Mouse (Mus musculus): ENCODE measurements at regions not wholly inside any gene's neighbourhood (a gene's known extent, or its start where the extent isn't known, plus 50 kb on each side); places are given as distances from the start of the nearest gene placed in this dataset.
"Not testable (repeated sequence)": the region's sequence is repeated elsewhere in the genome, so short reads cannot be mapped to it uniquely, and the experiment has no call there.

- DNase-seq (ENCODE audit: low read depth, low spot score), result no peak
These were observed 54.4 kb upstream of the Tcf12 start for GRCm38 (mm10) chr9:72166084-72166483.

DNA sequence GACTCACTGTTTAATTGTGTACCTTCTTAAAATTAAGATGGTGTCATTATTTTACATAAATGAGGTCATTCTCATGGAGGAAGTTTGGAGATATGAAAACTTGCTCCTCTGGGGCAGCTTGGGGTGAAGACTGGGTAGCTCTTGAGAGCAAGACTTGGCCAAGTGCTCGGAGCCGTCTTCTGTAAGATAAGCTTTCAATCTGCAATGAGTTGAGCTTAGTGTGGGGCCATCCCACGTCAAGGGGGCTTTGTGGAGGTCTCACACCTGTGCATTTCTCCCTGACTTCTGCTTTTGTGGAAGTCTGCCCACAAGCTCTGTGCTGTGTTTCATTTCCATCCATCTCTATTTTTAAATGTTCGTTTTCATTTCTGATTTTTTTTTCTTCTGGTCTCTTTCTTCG, 54.9 kb upstream of the Tcf12 start:
- no peak for DNase-seq (ENCODE audit: low read depth, low spot score)

DNA sequence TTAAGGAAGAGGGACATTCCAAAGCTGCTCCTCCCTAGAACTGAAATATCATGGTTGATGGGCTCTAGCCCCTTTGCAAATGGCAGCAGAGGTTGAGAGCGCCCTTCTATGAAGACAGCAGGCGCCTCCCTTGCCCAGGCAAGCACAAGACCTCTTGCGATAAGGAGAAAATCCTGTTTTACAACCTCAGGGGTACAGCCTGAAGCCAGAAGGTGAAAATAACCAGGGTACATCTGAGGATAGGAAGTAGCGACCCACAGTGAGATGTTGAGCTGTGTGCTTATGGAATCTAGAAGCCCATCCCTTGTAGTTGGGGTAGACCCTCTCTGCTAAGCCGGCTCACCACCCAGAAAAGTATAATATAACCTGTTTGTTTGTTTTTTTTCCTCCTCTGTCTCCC, 57.6 kb upstream of the Tcf12 start:
- DNase-seq (ENCODE audit: low read depth, low spot score), result no peak

DNA sequence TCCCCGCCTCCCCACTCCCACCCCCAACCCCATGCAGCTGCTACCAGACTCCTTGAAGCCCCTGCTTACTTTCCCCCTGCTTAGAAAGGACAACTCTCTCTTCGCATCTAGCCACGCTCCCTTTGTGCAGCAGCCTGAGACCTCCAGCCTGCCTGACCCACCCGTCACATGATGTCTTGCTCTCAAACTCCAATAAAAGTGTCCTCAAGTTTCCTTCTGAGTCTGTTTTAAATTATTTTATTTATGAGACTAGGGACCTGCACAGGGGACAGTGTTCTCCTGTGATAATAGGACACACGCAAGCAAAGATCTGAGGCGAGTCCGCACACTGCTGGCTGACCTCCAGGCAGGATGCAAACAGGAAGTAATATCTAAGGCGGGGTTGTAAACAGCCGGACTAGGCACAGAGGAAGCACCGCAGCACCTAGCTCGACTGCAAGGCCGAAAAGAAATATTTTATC, 58.1 kb upstream of the Tcf12 start:
- no peak for DNase-seq (ENCODE audit: low read depth, low spot score)

DNA sequence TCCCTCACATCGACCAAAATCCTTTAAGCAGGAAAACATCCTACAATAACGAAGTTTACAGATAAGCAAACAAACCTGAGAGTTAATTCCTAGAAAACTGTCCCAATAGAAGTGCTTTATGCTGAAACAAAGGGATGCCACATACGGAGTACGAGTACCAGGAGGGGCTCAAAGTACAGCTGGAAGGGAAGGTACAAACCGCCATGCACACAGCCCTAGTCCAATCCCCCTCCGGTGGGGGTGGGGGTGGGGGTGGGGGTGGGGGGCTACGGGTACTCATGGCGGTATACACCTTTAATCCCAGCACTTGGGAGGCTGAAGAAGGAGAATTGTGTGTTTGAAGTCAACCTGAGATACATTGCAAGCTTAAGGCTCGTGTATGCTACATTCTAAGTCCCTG, 58.6 kb upstream of the Tcf12 start:
- no peak for DNase-seq (ENCODE audit: low read depth, low spot score)

DNA sequence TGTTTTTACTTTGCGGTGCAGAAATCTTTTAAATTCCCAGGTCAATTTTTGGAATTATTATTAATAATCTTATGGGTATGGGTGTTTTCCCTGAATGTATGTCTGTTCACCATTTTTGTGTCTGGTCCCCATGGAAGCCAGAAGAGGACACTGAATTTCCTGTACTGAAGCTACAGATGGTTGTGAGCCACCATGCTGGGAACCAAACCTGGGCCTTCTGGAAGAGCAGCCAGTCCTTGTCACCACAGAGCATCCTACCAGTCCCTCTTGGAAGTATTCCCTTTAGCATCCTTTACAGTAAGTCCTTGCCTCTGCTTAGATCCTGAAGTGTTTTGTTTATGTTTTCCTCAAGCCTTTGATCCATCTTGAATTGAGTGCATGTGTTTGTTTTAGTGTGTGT, 60.7 kb upstream of the Tcf12 start:
- DNase-seq (ENCODE audit: low read depth, low spot score), result no peak

DNA sequence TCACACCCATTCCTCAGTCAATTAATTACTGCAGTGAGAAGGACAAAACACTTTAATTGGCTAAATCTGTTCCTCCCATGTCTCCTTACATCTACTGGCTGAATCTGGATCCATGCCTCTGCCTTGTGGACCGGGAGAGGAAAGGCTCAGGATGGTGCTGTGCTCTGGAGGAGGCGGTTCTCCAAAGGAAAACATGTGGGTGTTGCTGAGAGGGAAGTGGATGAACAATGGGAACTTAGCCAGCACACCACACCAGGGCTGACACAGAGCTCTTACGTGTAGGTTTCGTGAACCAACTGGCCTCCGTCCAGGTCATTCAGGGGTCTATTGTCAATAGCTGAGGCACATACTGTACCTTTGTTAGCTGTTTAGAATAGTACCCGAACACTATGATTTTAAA, 69.3 kb upstream of the Tcf12 start:
- DNase-seq (ENCODE audit: low read depth, low spot score), result no peak

DNA sequence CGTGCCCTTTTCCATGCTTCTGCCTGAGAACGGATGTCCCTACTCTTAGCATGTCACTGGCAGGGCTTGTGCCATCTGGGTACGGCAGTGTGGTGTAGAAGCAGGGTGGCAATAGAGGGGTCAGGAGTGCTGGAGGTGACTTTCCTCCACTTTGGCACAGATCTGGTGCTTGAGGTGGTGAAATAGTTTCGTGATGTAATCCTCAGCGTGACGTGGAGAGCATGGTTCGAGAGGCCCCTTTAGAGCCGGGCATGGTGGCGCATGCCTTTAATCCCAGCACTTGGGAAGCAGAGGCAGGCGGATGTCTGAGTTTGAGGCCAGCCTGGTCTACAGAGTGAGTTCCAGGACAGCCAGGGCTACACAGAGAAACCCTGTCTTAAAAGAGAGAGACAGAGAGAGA, 71.7 kb upstream of the Tcf12 start:
- DNase-seq (ENCODE audit: low read depth, low spot score), result no peak

DNA sequence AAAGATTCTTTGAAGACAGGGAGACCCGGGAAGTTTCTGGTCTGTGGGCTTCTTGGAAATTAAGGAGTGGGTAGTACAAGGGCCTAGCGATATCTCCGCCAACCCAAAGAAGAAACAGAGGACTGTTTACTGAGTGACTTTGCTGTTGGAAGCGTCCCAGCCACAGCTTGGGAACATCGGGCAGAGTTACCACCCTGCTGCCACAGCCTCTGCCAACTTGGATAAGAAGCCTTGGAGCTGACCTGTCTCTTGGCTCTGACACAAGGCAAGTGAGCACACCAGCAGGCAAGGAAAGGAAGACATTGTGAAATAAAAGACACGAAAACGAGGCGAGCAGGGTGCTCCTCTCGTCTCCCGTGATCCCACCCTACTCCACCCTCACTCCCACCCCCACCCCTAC, 72.3 kb upstream of the Tcf12 start:
- DNase-seq (ENCODE audit: low read depth, low spot score), result no peak

DNA sequence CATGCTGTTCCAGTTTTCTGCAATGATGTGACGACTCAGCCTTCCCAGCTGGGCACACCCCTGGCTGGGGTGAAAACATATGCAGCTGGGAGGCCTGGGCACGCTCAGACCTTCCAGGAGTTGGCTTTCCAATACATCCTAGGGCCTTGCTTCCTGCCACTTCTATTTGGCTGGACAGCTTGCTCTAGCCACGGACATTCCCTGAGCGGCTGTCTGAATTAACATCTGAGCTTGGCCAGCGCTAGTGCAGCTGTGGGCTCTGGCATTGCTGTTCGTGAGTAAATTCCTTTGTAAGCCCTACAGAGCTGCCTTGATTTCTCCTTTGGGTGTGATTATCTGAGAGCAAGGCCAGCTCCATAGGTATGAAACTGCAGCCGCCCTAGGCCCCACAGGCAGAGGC, 78.2 kb upstream of the Tcf12 start:
- no peak for DNase-seq (ENCODE audit: low read depth, low spot score)

GRCm38 (mm10) chr9:72190631-72191030, 79.0 kb upstream of the Tcf12 start:
- DNase-seq (ENCODE audit: low read depth, low spot score), result no peak

GRCm38 (mm10) chr9:72191091-72191490, 79.4 kb upstream of the Tcf12 start:
- no peak for DNase-seq (ENCODE audit: low read depth, low spot score)

- DNase-seq (ENCODE audit: low read depth, low spot score), result peak; percentile 43
These were observed 80.6 kb upstream of the Tcf12 start for GRCm38 (mm10) chr9:72192051-72192952.

GRCm38 (mm10) chr9:72192953-72193337, 81.3 kb upstream of the Tcf12 start:
- DNase-seq (ENCODE audit: low read depth, low spot score), result not testable (repeated sequence)

DNA sequence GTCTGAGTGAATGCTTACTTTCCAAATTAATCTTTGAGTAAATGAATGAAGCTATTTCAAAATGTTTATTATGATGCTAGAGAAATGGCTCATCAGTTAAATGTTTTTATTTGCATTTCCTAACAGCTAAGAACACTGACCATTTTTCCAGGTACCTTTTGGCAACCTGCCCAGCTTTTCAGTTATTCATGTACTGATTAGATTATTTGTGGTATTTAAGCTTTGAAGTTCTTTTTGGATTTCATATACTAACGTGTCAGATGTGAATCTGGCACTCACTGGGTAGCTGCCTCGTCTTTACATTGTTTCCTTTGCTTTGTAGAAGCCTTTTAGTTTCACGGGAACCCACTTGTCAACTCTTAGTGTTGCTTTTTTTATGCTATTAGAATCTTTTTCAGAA, 79.3 kb upstream of the Zfp280d start:
- no peak for DNase-seq (ENCODE audit: low read depth, low spot score)

DNA sequence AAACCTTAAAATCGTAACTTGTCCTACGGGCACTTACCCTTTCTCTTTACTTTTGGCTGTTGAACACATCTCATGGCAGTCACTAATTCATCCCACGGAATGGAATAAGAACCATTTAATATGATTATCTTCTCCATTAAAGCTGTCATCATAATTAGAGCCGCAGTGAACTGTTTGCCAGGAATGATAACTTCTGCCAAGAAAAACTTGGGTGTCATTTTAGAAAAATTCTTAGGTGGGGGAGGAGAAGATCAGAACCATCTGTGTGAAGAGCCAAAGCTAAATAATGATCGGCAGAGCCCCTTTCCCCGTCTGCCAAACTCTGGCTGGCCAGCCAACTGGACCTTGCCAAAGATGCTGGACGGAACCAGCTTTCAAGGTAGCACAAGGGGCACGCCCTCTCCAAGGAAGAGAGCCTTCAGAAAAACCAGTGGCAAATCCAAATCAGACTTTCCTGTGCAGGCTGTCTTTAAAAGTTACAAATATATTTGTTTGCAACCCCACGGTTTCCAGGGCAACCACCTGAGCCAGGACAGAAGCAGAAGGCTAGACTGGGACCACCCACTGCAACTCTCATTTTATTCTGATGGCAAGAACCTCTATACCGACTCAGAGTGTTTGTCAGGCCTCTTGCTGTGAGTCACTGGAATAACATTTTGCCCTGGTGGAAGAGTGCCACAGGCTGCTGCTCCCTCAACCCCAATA, 77.9 kb upstream of the Zfp280d start:
- DNase-seq (ENCODE audit: low read depth, low spot score), result no peak

GRCm38 (mm10) chr9:72197331-72197732, 77.3 kb upstream of the Zfp280d start:
- DNase-seq (ENCODE audit: low read depth, low spot score), result no peak

DNA sequence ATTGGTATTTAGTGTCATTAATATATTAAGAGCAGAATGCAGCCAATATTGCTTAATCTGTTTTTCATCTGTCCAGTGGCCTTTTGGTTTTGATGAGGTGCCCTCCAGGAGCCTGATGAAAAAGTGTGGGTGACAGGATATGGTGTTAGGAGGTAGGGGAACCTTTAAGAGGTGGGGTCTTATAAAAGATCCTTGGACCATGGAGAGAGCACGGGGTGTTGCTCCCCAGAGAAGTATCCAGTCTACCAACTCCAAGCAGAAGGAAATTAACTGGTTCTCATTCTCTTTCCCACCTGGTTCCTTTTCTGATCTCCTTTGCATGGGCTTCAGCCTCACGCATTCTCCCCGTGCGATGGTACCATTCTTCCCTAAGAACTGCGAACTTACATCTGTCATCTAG, 75.7 kb upstream of the Zfp280d start:
- DNase-seq (ENCODE audit: low read depth, low spot score), result no peak

DNA sequence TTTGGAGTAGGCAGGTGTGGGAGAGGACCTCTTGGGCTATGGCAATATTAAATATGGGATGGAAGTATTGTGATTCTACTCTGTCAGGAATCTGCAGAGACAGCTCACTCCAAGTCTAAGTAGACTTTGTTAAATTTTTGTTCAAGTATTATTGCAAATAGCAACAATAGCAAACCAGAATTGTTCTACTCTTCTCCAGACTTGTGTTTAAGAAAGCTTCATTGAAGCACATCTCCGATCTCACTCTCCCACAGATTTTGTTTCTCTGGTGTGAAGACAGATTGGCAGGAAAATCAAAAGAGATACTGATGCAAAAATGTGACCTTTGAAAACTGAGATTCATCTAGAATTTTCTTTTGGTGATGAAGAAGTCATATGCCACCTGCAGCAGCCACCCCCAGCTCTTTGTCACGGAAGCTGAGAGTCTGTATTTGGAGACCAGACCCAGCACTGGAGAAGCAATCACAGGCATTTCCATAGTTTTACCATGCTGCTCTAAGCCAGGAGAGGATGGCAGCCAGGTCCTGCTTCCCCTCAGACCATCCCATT, 70.2 kb upstream of the Zfp280d start:
- no peak for DNase-seq (ENCODE audit: low read depth, low spot score)

- no peak for DNase-seq (ENCODE audit: low read depth, low spot score)
These were observed 68.8 kb upstream of the Zfp280d start for GRCm38 (mm10) chr9:72205815-72206214.

DNA sequence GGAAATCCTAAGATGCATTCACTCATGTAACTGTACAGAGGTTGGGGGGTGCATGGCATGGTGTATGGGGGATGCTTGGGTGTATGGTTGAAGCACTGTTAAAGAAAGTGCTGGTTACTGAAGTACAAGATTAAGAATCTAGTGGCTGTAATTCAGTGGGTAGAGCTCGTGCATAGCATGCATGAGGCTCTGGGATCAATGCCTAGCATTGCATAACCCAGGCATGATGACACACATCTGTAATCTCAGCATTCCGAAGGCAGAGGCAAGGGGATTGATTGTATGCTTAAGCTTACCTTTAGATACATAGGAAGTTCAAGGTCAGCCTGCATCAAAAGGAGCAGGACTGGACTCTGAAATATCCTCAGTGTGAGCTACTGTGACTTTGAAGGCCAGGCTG, 67.7 kb upstream of the Zfp280d start:
- no peak for DNase-seq (ENCODE audit: low read depth, low spot score)

- no peak for DNase-seq (ENCODE audit: low read depth, low spot score)
These were observed 66.4 kb upstream of the Zfp280d start for GRCm38 (mm10) chr9:72208296-72208695.
